Mouse (Mus musculus): ENCODE results near the gene Zc3h10.

- peak; percentile 97; the same call in 1 of the 2 replicates for TF ChIP-seq POLR2A (IDR thresholded peaks at IDR 0.05; ENCODE audit: low read depth, low read length)
- peak; percentile 94; the same call in 1 of the 2 replicates for TF ChIP-seq CTCF (IDR thresholded peaks at IDR 0.05; ENCODE audit: extremely low read depth, insufficient read length, insufficient replicate concordance, low read depth, low read length)
Observed at GRCm38 (mm10) chr10:128493695-128494666, 53.6 kb downstream of the Zc3h10 start, which contains the start of gene Myl6.

Data from small intestine, adult 2 months (tissue).